Mouse (Mus musculus): Measurements from ENCODE around the gene Atp5d. TPM values are rescaled to one million over a fixed set of nuclear protein-coding genes. Genes with fewer than 3 reads are reported as not detected.
"Not testable (repeated sequence)": the region's sequence is repeated elsewhere in the genome, so short reads cannot be mapped to it uniquely, and the experiment has no call there.

Atp5d gene
- polyA plus RNA-seq, 1 experiment: 242 TPM

- 0 out of 2 replicates have a peak, but pooled peaks have one; percentile 40 for TF ChIP-seq EP300 (IDR thresholded peaks at IDR 0.05; ENCODE audit: insufficient read depth, low read depth, low read length)
- no peak for TF ChIP-seq POLR2A (IDR thresholded peaks at IDR 0.05; ENCODE audit: insufficient read depth, low read length)
- Histone ChIP-seq H3K27me3 (ENCODE audit: control insufficient read depth, insufficient read depth, low read length, poor library complexity, severe bottlenecking) (no peaks in the 10 kb centered on the region), H3K4me1 (ENCODE audit: control insufficient read depth, insufficient read depth, low read length) (peaks cover 7% of the 10 kb centered on the region), H3K9ac (ENCODE audit: low read depth, poor library complexity, severe bottlenecking) (no peak within 1 kb of the TSS), H3K4me3 (ENCODE audit: low read depth, low read length) (peak within 1 kb of the TSS; percentile 7), H3K9me3 (replicated peaks; ENCODE audit: control insufficient read depth, insufficient read depth, low read length, poor library complexity, severe bottlenecking) (no peaks in the 10 kb centered on the region), H3K27ac (ENCODE audit: insufficient read depth, low read length) (no peak within 1 kb of the TSS), H3K36me3 (ENCODE audit: control insufficient read depth, insufficient read depth, low read length, poor library complexity, severe bottlenecking) (peaks cover 10% of the 10 kb centered on the region)
These were observed 27.1 kb downstream of the Atp5d start, which contains the start of gene Cirbp for GRCm38 (mm10) chr10:80165392-80166128. Gene Cirbp, plus strand, starts transcription at chr10:80165985.

GRCm38 (mm10) chr10:80166136-80166535 is 27.7 kb downstream of the Atp5d start:
- not testable (repeated sequence) for H3K27ac ChIP-seq (ENCODE audit: insufficient read depth, low read length); H3K27me3 ChIP-seq (ENCODE audit: control insufficient read depth, insufficient read depth, low read length, poor library complexity, severe bottlenecking); H3K9me3 ChIP-seq (replicated peaks; ENCODE audit: control insufficient read depth, insufficient read depth, low read length, poor library complexity, severe bottlenecking); H3K9ac ChIP-seq (ENCODE audit: low read depth, poor library complexity, severe bottlenecking); H3K4me1 ChIP-seq (ENCODE audit: control insufficient read depth, insufficient read depth, low read length); H3K4me3 ChIP-seq (ENCODE audit: low read depth, low read length)
- H3K36me3 ChIP-seq (ENCODE audit: control insufficient read depth, insufficient read depth, low read length, poor library complexity, severe bottlenecking): peaks cover 11% of the 10 kb centered on the region

- peaks cover 11% of the 10 kb centered on the region for H3K36me3 ChIP-seq (ENCODE audit: control insufficient read depth, insufficient read depth, low read length, poor library complexity, severe bottlenecking)
- H3K27me3 ChIP-seq (ENCODE audit: control insufficient read depth, insufficient read depth, low read length, poor library complexity, severe bottlenecking): no peaks in the 10 kb centered on the region
- H3K9ac ChIP-seq (ENCODE audit: low read depth, poor library complexity, severe bottlenecking): peak overlapping the region; percentile 93
- H3K4me1 ChIP-seq (ENCODE audit: control insufficient read depth, insufficient read depth, low read length): peaks cover 9% of the 10 kb centered on the region
- TF ChIP-seq CTCF (IDR thresholded peaks at IDR 0.05; ENCODE audit: low read depth, low read length): no peak
- peak; percentile 97 for TF ChIP-seq POLR2A (IDR thresholded peaks at IDR 0.05; ENCODE audit: insufficient read depth, low read length)
- TF ChIP-seq EP300 (IDR thresholded peaks at IDR 0.05; ENCODE audit: insufficient read depth, low read depth, low read length): 0 out of 2 replicates have a peak, but pooled peaks have one; percentile 34
- H3K9me3 ChIP-seq (replicated peaks; ENCODE audit: control insufficient read depth, insufficient read depth, low read length, poor library complexity, severe bottlenecking): no peaks in the 10 kb centered on the region
- H3K4me3 ChIP-seq (ENCODE audit: low read depth, low read length): peak overlapping the region; percentile 85
- H3K27ac ChIP-seq (ENCODE audit: insufficient read depth, low read length): peak overlapping the region; percentile 45
These were observed 29.1 kb downstream of the Atp5d start for GRCm38 (mm10) chr10:80167460-80168037.

- H3K36me3 ChIP-seq (ENCODE audit: control insufficient read depth, insufficient read depth, low read length, poor library complexity, severe bottlenecking): peaks cover 11% of the 10 kb centered on the region
- peak overlapping the region; percentile 85 for H3K4me3 ChIP-seq (ENCODE audit: low read depth, low read length)
- peaks cover 9% of the 10 kb centered on the region for H3K4me1 ChIP-seq (ENCODE audit: control insufficient read depth, insufficient read depth, low read length)
- no peak for TF ChIP-seq POLR2A (IDR thresholded peaks at IDR 0.05; ENCODE audit: insufficient read depth, low read length)
- 0 out of 2 replicates have a peak, but pooled peaks have one; percentile 9 for TF ChIP-seq EP300 (IDR thresholded peaks at IDR 0.05; ENCODE audit: insufficient read depth, low read depth, low read length)
- no peaks in the 10 kb centered on the region for H3K27me3 ChIP-seq (ENCODE audit: control insufficient read depth, insufficient read depth, low read length, poor library complexity, severe bottlenecking)
- H3K9ac ChIP-seq (ENCODE audit: low read depth, poor library complexity, severe bottlenecking): peak overlapping the region; percentile 93
- peak overlapping the region; percentile 48 for H3K27ac ChIP-seq (ENCODE audit: insufficient read depth, low read length)
- H3K9me3 ChIP-seq (replicated peaks; ENCODE audit: control insufficient read depth, insufficient read depth, low read length, poor library complexity, severe bottlenecking): no peaks in the 10 kb centered on the region
These were observed 29.7 kb downstream of the Atp5d start for GRCm38 (mm10) chr10:80168038-80168661.

GRCm38 (mm10) chr10:80169070-80169469 is 30.6 kb downstream of the Atp5d start:
- no peaks in the 10 kb centered on the region for H3K27me3 ChIP-seq (ENCODE audit: control insufficient read depth, insufficient read depth, low read length, poor library complexity, severe bottlenecking)
- TF ChIP-seq CTCF (IDR thresholded peaks at IDR 0.05; ENCODE audit: low read depth, low read length) (no peak), EP300 (IDR thresholded peaks at IDR 0.05; ENCODE audit: insufficient read depth, low read depth, low read length) (no peak), POLR2A (IDR thresholded peaks at IDR 0.05; ENCODE audit: insufficient read depth, low read length) (no peak)
- peaks cover 5% of the 10 kb centered on the region for H3K4me1 ChIP-seq (ENCODE audit: control insufficient read depth, insufficient read depth, low read length)
- peak overlapping the region; percentile 93; the same call in 1 of the 2 replicates for H3K9ac ChIP-seq (ENCODE audit: low read depth, poor library complexity, severe bottlenecking)
- no peaks in the 10 kb centered on the region for H3K9me3 ChIP-seq (replicated peaks; ENCODE audit: control insufficient read depth, insufficient read depth, low read length, poor library complexity, severe bottlenecking)
- H3K27ac ChIP-seq (ENCODE audit: insufficient read depth, low read length): no peak overlapping the region
- H3K36me3 ChIP-seq (ENCODE audit: control insufficient read depth, insufficient read depth, low read length, poor library complexity, severe bottlenecking): peaks cover 11% of the 10 kb centered on the region
- no peak overlapping the region for H3K4me3 ChIP-seq (ENCODE audit: low read depth, low read length)

- Histone ChIP-seq H3K27ac (ENCODE audit: insufficient read depth, low read length) (no peak overlapping the region), H3K9me3 (replicated peaks; ENCODE audit: control insufficient read depth, insufficient read depth, low read length, poor library complexity, severe bottlenecking) (no peaks in the 10 kb centered on the region), H3K4me3 (ENCODE audit: low read depth, low read length) (no peak overlapping the region), H3K27me3 (ENCODE audit: control insufficient read depth, insufficient read depth, low read length, poor library complexity, severe bottlenecking) (no peaks in the 10 kb centered on the region), H3K9ac (ENCODE audit: low read depth, poor library complexity, severe bottlenecking) (no peak overlapping the region), H3K36me3 (ENCODE audit: control insufficient read depth, insufficient read depth, low read length, poor library complexity, severe bottlenecking) (peaks cover 11% of the 10 kb centered on the region), H3K4me1 (ENCODE audit: control insufficient read depth, insufficient read depth, low read length) (peaks cover 4% of the 10 kb centered on the region)
- TF ChIP-seq POLR2A (IDR thresholded peaks at IDR 0.05; ENCODE audit: insufficient read depth, low read length) (no peak), EP300 (IDR thresholded peaks at IDR 0.05; ENCODE audit: insufficient read depth, low read depth, low read length) (no peak), CTCF (IDR thresholded peaks at IDR 0.05; ENCODE audit: low read depth, low read length) (no peak)
These were observed 31.2 kb downstream of the Atp5d start for GRCm38 (mm10) chr10:80169651-80170050.
